ENCODE assay signal across 29 mouse cellular contexts in genomic region chr17:73818936-73819335, GRCm38 (mm10). TPM values are rescaled to one million over a fixed set of nuclear protein-coding genes. Genes with fewer than 3 reads are reported as not detected.
DNase-seq lines count a peak whose midpoint lies in the region; ATAC-seq and TF ChIP-seq lines count a peak whose summit lies in the region.
"Had no signal": no experiment of that assay in that cellular context is flagged by ENCODE, and none has a peak within 500 bp of the region (broad histone marks: within the 10 kb centered on the region; RNA-seq: fewer than 3 reads in every experiment).

No protein-coding gene starts in this region.

- no peak overlapping the region for H3K4me3 ChIP-seq in gastrocnemius, adult 2 months
- no peak overlapping the region for H3K4me3 ChIP-seq in liver, adult 2 months (ENCODE audit: insufficient read depth, low read depth, low read length)
- H3K4me3 ChIP-seq in liver, embryonic 12.5 days: no peak overlapping the region
- no peak overlapping the region for H3K4me3 ChIP-seq in midbrain, embryonic 16.5 days (ENCODE audit: low read depth, low read length)
- H3K4me3 ChIP-seq in midbrain, embryonic 11.5 days (ENCODE audit: low read depth, low read length): no peak overlapping the region
- H3K4me3 ChIP-seq: forebrain, embryonic 12.5 days; hindbrain, embryonic 15.5 days; kidney, embryonic 15.5 days; limb, embryonic 13.5 days; liver, embryonic 13.5 days; midbrain, embryonic 13.5 days; neural tube, embryonic 15.5 days had no signal

- DNase-seq in gastrocnemius, adult 2 months: no peak
- no peak for DNase-seq in gastrocnemius, postnatal 14 days
- DNase-seq in liver, adult 2 months (ENCODE audit: extremely low read depth, low read depth, low spot score): no peak
- DNase-seq in Muller cell, postnatal 12 days (ENCODE audit: inconsistent ontology term): peak; percentile 19
- DNase-seq in midbrain, embryonic 11.5 days (ENCODE audit: low spot score, missing footprints): no peak
- DNase-seq: adrenal gland, postnatal 14 days; cerebellum, adult 11-12 months; forebrain, postnatal 0 days; gastrocnemius, postnatal 10 days; kidney, adult 18-20 months; kidney, postnatal 25 days; liver, embryonic 13.5 days; lung, adult 18-20 months; lung, postnatal 4 days; retina, postnatal 1 day; right cerebral cortex, postnatal 14 days had no signal

- 0 out of 2 replicates have a peak, but pooled peaks cover 3% of the 10 kb centered on the region for H3K79me2 ChIP-seq in liver, adult 2 months (ENCODE audit: control insufficient read depth, insufficient read depth, low read length)

- H3K9me3 ChIP-seq in liver, embryonic 12.5 days (replicated peaks): no peaks in the 10 kb centered on the region
- H3K9me3 ChIP-seq in midbrain, embryonic 16.5 days (replicated peaks; ENCODE audit: control insufficient read depth, low read length, poor library complexity, severe bottlenecking): no peaks in the 10 kb centered on the region
- no peaks in the 10 kb centered on the region for H3K9me3 ChIP-seq in midbrain, embryonic 11.5 days (ENCODE audit: control insufficient read depth, low read length)
- H3K9me3 ChIP-seq: forebrain, embryonic 12.5 days; hindbrain, embryonic 15.5 days; kidney, embryonic 15.5 days; limb, embryonic 13.5 days; liver, embryonic 13.5 days; megakaryocyte, embryonic 14.5 days; midbrain, embryonic 13.5 days; neural tube, embryonic 15.5 days had no signal

- TF ChIP-seq POLR2A in liver, adult 2 months (IDR thresholded peaks at IDR 0.05; ENCODE audit: extremely low read depth, insufficient read depth, low read length): no peak

- TF ChIP-seq CTCF in gastrocnemius, adult 2 months (IDR thresholded peaks at IDR 0.05): no peak
- TF ChIP-seq CTCF in liver, adult 2 months (IDR thresholded peaks at IDR 0.05; ENCODE audit: low read depth, low read length): no peak

- WGBS in liver, adult 2 months: 54% methylated on average over 4 of the region's 4 CpGs
- 56% methylated on average over 4 of the region's 4 CpGs for WGBS in liver, embryonic 12.5 days (ENCODE audit: insufficient replicate concordance)
- 69% methylated on average over 4 of the region's 4 CpGs for WGBS in midbrain, embryonic 16.5 days
- 72% methylated on average over 4 of the region's 4 CpGs for WGBS in midbrain, embryonic 11.5 days

- H3K27me3 ChIP-seq in liver, adult 2 months (ENCODE audit: control insufficient read depth, insufficient read depth, low read length): no peaks in the 10 kb centered on the region
- no peaks in the 10 kb centered on the region for H3K27me3 ChIP-seq in liver, embryonic 12.5 days (replicated peaks)
- H3K27me3 ChIP-seq in midbrain, embryonic 16.5 days (ENCODE audit: control insufficient read depth, insufficient read depth, low read depth, low read length): no peaks in the 10 kb centered on the region
- H3K27me3 ChIP-seq in midbrain, embryonic 11.5 days (ENCODE audit: control insufficient read depth, insufficient read depth, low read length): no peaks in the 10 kb centered on the region
- H3K27me3 ChIP-seq: CH12.LX; forebrain, embryonic 12.5 days; hindbrain, embryonic 15.5 days; kidney, embryonic 15.5 days; limb, embryonic 13.5 days; liver, embryonic 13.5 days; megakaryocyte, embryonic 14.5 days; midbrain, embryonic 13.5 days; neural tube, embryonic 15.5 days; Patski had no signal

- intact Hi-C loops in gastrocnemius, adult 2 months (cut with DNase I): no loop called here
- intact Hi-C loops in gastrocnemius, postnatal 14 days (cut with DNase I; ENCODE audit: low total_unique reads): no loop called here

- peak overlapping the region; percentile 16; the same call in 1 of the 2 replicates for H3K27ac ChIP-seq in gastrocnemius, adult 2 months
- 0 out of 2 replicates have a peak overlapping the region, but pooled peaks have one; percentile 22 for H3K27ac ChIP-seq in liver, adult 2 months (replicated peaks; ENCODE audit: insufficient read depth, low read depth, low read length)
- no peak overlapping the region for H3K27ac ChIP-seq in liver, embryonic 12.5 days
- no peak overlapping the region for H3K27ac ChIP-seq in midbrain, embryonic 16.5 days (ENCODE audit: low read length)
- no peak overlapping the region for H3K27ac ChIP-seq in midbrain, embryonic 11.5 days (ENCODE audit: low read depth, low read length)
- H3K27ac ChIP-seq: forebrain, embryonic 12.5 days; hindbrain, embryonic 15.5 days; kidney, embryonic 15.5 days; limb, embryonic 13.5 days; liver, embryonic 13.5 days; midbrain, embryonic 13.5 days; neural tube, embryonic 15.5 days had no signal

- peaks cover 18% of the 10 kb centered on the region; the same call in 1 of the 2 replicates for H3K4me1 ChIP-seq in liver, adult 2 months (ENCODE audit: control insufficient read depth, insufficient read depth, low read length)
- peaks cover 29% of the 10 kb centered on the region for H3K4me1 ChIP-seq in liver, embryonic 12.5 days
- no peaks in the 10 kb centered on the region for H3K4me1 ChIP-seq in midbrain, embryonic 16.5 days (ENCODE audit: control insufficient read depth, insufficient read depth, low read length)
- H3K4me1 ChIP-seq in midbrain, embryonic 11.5 days (ENCODE audit: control insufficient read depth, insufficient read depth, low read length): no peaks in the 10 kb centered on the region

- ATAC-seq in liver, embryonic 12.5 days: no peak
- ATAC-seq in midbrain, embryonic 16.5 days: no peak; the same call in 1 of the 2 replicates
- ATAC-seq in midbrain, embryonic 11.5 days (ENCODE audit: low FRiP score): no peak
- ATAC-seq: forebrain, postnatal 0 days; lung, postnatal 0 days; midbrain, embryonic 13.5 days; Patski had no signal

- H3K4me2 ChIP-seq in liver, embryonic 12.5 days: no peak overlapping the region
- H3K4me2 ChIP-seq in midbrain, embryonic 16.5 days (ENCODE audit: low read length): no peak overlapping the region
- no peak overlapping the region for H3K4me2 ChIP-seq in midbrain, embryonic 11.5 days
- H3K4me2 ChIP-seq: forebrain, embryonic 12.5 days; heart, embryonic 11.5 days; hindbrain, embryonic 15.5 days; kidney, embryonic 15.5 days; limb, embryonic 13.5 days; liver, embryonic 13.5 days; midbrain, embryonic 13.5 days; neural tube, embryonic 15.5 days had no signal

- 0 out of 2 replicates have a peak overlapping the region, but pooled peaks have one; percentile 8 for H3K9ac ChIP-seq in liver, adult 2 months (ENCODE audit: low read depth, low read length)
- H3K9ac ChIP-seq in liver, embryonic 12.5 days: no peak overlapping the region
- H3K9ac ChIP-seq in midbrain, embryonic 16.5 days (ENCODE audit: low read depth, low read length): no peak overlapping the region
- no peak overlapping the region for H3K9ac ChIP-seq in midbrain, embryonic 11.5 days (ENCODE audit: low read length)
- H3K9ac ChIP-seq: forebrain, embryonic 12.5 days; forebrain, postnatal 0 days; hindbrain, embryonic 15.5 days; kidney, embryonic 15.5 days; limb, embryonic 13.5 days; liver, embryonic 13.5 days; midbrain, embryonic 13.5 days; neural tube, embryonic 15.5 days had no signal

- peaks cover 3% of the 10 kb centered on the region; the same call in 1 of the 2 replicates for H3K36me3 ChIP-seq in liver, adult 2 months (ENCODE audit: control insufficient read depth, insufficient read depth, low read length)
- H3K36me3 ChIP-seq in liver, embryonic 12.5 days: no peaks in the 10 kb centered on the region
- no peaks in the 10 kb centered on the region for H3K36me3 ChIP-seq in midbrain, embryonic 16.5 days (ENCODE audit: control insufficient read depth, insufficient read depth, low read length)
- no peaks in the 10 kb centered on the region for H3K36me3 ChIP-seq in midbrain, embryonic 11.5 days (ENCODE audit: control insufficient read depth, insufficient read depth, low read length)
- H3K36me3 ChIP-seq: forebrain, embryonic 12.5 days; hindbrain, embryonic 15.5 days; kidney, embryonic 15.5 days; limb, embryonic 13.5 days; liver, embryonic 13.5 days; midbrain, embryonic 13.5 days; neural tube, embryonic 15.5 days had no signal

RNA-seq across cellular contexts. Expression of gene Ehd3, which starts 15.0 kb away (rescaled TPM):
- 1 to 10 TPM; 3.4 to 5.9 TPM for total RNA-seq in gastrocnemius, adult 2 months (2021)
- total RNA-seq in gastrocnemius, postnatal 14 days (2021): 1 to 10 TPM; 4.9 to 5.0 TPM
- 37.5 and 40.6 TPM in 2 replicates for total RNA-seq in liver, adult 2 months (2014; rRNA removed)
- polyA plus RNA-seq in liver, adult 2 months (2012; rRNA removed): 26.0 and 30.6 TPM in 2 replicates
- 29.8 and 30.3 TPM in 2 replicates for polyA plus RNA-seq in liver, embryonic 12.5 days (2016; fragmentation: Nextera tagmentation; extraction: Ambion mirVana)
- polyA plus RNA-seq in midbrain, embryonic 16.5 days (2015; fragmentation: Nextera tagmentation; extraction: Ambion mirVana): 22.0 and 25.5 TPM in 2 replicates
- 7.3 and 7.4 TPM in 2 replicates for polyA plus RNA-seq in midbrain, embryonic 11.5 days (2014; fragmentation: Nextera tagmentation; extraction: Ambion mirVana)

Comparison
In these comparisons a context has a peak if more than half of its experiments do, and no peak if none do; other contexts are left out.
1. H3K27ac ChIP-seq: peak in gastrocnemius, adult 2 months (single experiment) and liver, adult 2 months (single experiment); none in liver, embryonic 12.5 days (single experiment), midbrain, embryonic 16.5 days (single experiment) and midbrain, embryonic 11.5 days (single experiment).